Mouse (Mus musculus) right cerebral cortex, postnatal 36 days (tissue): ENCODE measurements around the gene Birc7.

Experiments
- DNase-seq, 2 experiments: peaks; one replicate each; pipeline ENCODE4 v3.0.0; 2022; ENCODE audit warnings: low spot score in 2 of 2, mixed read lengths in 1 of 2

Birc7 gene

GRCm38 (mm10) chr2:180966092-180966882 lies 37.5 kb downstream of the Birc7 start:
- DNase-seq, result no peak

DNA sequence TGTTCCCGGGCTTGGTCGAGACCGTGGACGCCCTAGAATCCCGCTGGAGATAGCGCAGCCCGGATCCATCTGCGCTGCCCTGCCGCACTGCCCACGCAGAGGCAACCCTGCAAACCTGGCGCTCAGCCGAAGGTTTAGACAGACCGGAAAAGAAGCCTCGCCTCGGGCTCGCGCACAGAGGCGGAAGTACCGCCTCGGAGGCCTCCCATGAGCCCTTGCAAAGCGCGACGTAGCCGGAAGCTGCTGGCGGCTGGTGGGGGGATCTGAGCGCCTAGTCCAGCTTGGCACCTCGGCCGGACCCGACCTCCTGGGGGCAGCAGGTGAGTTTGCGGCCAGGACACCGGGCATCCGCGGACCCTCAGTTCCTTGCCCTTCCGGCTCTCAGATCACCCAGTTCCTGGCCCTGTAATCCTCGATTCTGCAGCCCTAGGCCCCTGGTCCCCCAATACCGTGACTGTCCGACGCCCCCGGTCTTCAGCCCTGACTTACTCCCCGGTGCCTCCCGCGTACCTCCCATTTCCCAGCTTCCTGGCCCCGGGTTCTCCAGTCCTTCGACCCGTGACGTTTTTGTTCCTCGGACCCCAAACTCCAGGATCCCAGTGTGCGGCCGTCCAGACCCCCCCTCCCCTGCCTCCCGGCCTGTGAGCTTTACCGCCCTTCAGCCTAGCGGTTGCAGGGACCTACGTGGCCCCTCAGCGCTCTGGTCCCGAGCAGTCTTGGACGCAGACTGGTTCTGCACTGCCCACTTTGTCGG lies 38.4 kb downstream of the Birc7 start, which contains the start of gene Arfgap1:
Gene Arfgap1 (plus strand): TSS at position 216 of the 754 bp plus-strand sequence.
- DNase-seq, result peak; percentile 90 to 92

DNA sequence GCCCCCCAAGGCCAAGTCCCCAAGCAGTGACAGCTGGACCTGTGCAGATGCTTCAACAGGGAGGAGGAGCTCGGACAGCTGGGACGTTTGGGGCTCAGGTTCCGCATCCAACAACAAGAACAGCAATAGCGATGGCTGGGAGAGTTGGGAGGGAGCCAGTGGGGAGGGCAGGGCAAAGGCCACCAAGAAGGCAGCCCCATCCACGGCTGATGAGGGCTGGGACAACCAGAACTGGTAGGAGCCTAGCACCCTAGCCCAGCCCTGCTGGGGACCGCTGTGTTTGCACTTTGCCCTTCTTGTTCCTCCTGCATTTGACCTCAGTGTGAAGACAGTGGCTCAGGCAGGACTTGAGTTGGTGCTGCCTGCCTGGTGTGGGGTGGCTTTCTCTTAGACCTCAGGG lies 52.3 kb downstream of the Birc7 start:
- no peak for DNase-seq
